Comparison of ENCODE assay signal across 19 mouse cellular contexts in genomic region chr3:105402676-105403075, GRCm38 (mm10). TPM values are rescaled to one million over a fixed set of nuclear protein-coding genes. Genes with fewer than 3 reads are reported as not detected.
DNase-seq lines count a peak whose midpoint lies in the region; ATAC-seq and TF ChIP-seq lines count a peak whose summit lies in the region.
"Had no signal": no experiment of that assay in that cellular context is flagged by ENCODE, and none has a peak within 500 bp of the region (broad histone marks: within the 10 kb centered on the region; RNA-seq: fewer than 3 reads in every experiment).

No protein-coding gene starts in this region.

- no peak overlapping the region for H3K4me3 ChIP-seq in heart, embryonic 12.5 days
- H3K4me3 ChIP-seq in lung, embryonic 16.5 days (ENCODE audit: low read length): no peak overlapping the region
- H3K4me3 ChIP-seq in lung, adult 2 months (replicated peaks; ENCODE audit: extremely low read depth, low read depth, low read length): no peak overlapping the region
- no peak overlapping the region for H3K4me3 ChIP-seq in kidney, postnatal 0 days (replicated peaks; ENCODE audit: low read depth, low read length)
- H3K4me3 ChIP-seq in midbrain, embryonic 16.5 days (ENCODE audit: low read depth, low read length): no peak overlapping the region
- H3K4me3 ChIP-seq: erythroblast, embryonic 14.5 days; hindbrain, embryonic 13.5 days; left cerebral cortex, adult 2 months; limb, embryonic 13.5 days had no signal

- intact Hi-C loops in heart, postnatal 36 days (cut with DNase I): no loop called here

- H3K9me3 ChIP-seq in heart, embryonic 12.5 days (replicated peaks): no peaks in the 10 kb centered on the region
- H3K9me3 ChIP-seq in lung, embryonic 16.5 days (ENCODE audit: control insufficient read depth, low read length): no peaks in the 10 kb centered on the region
- H3K9me3 ChIP-seq in kidney, postnatal 0 days (replicated peaks; ENCODE audit: low read length): no peaks in the 10 kb centered on the region
- H3K9me3 ChIP-seq in midbrain, embryonic 16.5 days (replicated peaks; ENCODE audit: control insufficient read depth, low read length, poor library complexity, severe bottlenecking): no peaks in the 10 kb centered on the region
- H3K9me3 ChIP-seq: hindbrain, embryonic 13.5 days; limb, embryonic 13.5 days had no signal

- DNase-seq in heart, postnatal 36 days: no peak
- no peak for DNase-seq in lung, adult 2 months
- DNase-seq in kidney, postnatal 0 days (ENCODE audit: low spot score): peak; percentile 68
- no peak for DNase-seq in adipocyte (ENCODE audit: low spot score)
- DNase-seq: adrenal gland, adult 8-10 months; B cell, adult 2 months; cerebellum, adult 8-10 months; gastrocnemius, postnatal 36 days; thymus, postnatal 14 days had no signal

- ATAC-seq in heart, embryonic 12.5 days (ENCODE audit: insufficient number of reproducible peaks, low FRiP score): no peak
- ATAC-seq in lung, embryonic 16.5 days (ENCODE audit: low read depth): peak; percentile 46; the same call in 1 of the 2 replicates
- ATAC-seq in kidney, postnatal 0 days (replicated peaks; ENCODE audit: low FRiP score, low read depth): no peak
- ATAC-seq in megakaryocyte-erythroid progenitor cell, adult 5-6 weeks (replicated peaks; ENCODE audit: low FRiP score, low TSS enrichment, poor library complexity, severe bottlenecking): peak; percentile 68; the same call in 1 of the 2 replicates
- ATAC-seq in midbrain, embryonic 16.5 days: no peak

- H3K4me2 ChIP-seq in heart, embryonic 12.5 days: no peak overlapping the region
- H3K4me2 ChIP-seq in lung, embryonic 16.5 days (ENCODE audit: low read depth, low read length): no peak overlapping the region
- no peak overlapping the region for H3K4me2 ChIP-seq in kidney, postnatal 0 days (ENCODE audit: low read length)
- no peak overlapping the region for H3K4me2 ChIP-seq in midbrain, embryonic 16.5 days (ENCODE audit: low read length)
- H3K4me2 ChIP-seq: hindbrain, embryonic 13.5 days; limb, embryonic 13.5 days had no signal

- TF ChIP-seq POLR2A in lung, adult 2 months (IDR thresholded peaks at IDR 0.05; ENCODE audit: borderline replicate concordance, extremely low read depth, low read depth, low read length): no peak

- 18% methylated on average over 5 of the region's 5 CpGs for WGBS in heart, embryonic 12.5 days
- WGBS in lung, embryonic 16.5 days: 23% methylated on average over 5 of the region's 5 CpGs
- 37% methylated on average over 5 of the region's 5 CpGs for WGBS in lung, adult 2 months
- 53% methylated on average over 5 of the region's 5 CpGs for WGBS in kidney, postnatal 0 days
- WGBS in midbrain, embryonic 16.5 days: 60% methylated on average over 5 of the region's 5 CpGs

- no peaks in the 10 kb centered on the region for H3K36me3 ChIP-seq in heart, embryonic 12.5 days
- no peaks in the 10 kb centered on the region for H3K36me3 ChIP-seq in lung, embryonic 16.5 days (ENCODE audit: control insufficient read depth, insufficient read depth, low read length)
- H3K36me3 ChIP-seq in kidney, postnatal 0 days (ENCODE audit: insufficient read depth, low read length): no peaks in the 10 kb centered on the region
- no peaks in the 10 kb centered on the region for H3K36me3 ChIP-seq in midbrain, embryonic 16.5 days (ENCODE audit: control insufficient read depth, insufficient read depth, low read length)
- H3K36me3 ChIP-seq: hindbrain, embryonic 13.5 days; limb, embryonic 13.5 days had no signal

- no peak for TF ChIP-seq CTCF in lung, adult 2 months (IDR thresholded peaks at IDR 0.05; ENCODE audit: insufficient read depth, low read length)
- no peak for TF ChIP-seq CTCF in kidney, postnatal 0 days (IDR thresholded peaks at IDR 0.05; ENCODE audit: low read depth)

- H3K9ac ChIP-seq in heart, embryonic 12.5 days: no peak overlapping the region
- no peak overlapping the region for H3K9ac ChIP-seq in lung, embryonic 16.5 days (ENCODE audit: low read length)
- H3K9ac ChIP-seq in kidney, postnatal 0 days (ENCODE audit: low read depth, low read length): no peak overlapping the region
- no peak overlapping the region for H3K9ac ChIP-seq in midbrain, embryonic 16.5 days (ENCODE audit: low read depth, low read length)
- H3K9ac ChIP-seq: hindbrain, embryonic 13.5 days; limb, embryonic 13.5 days had no signal

- H3K27me3 ChIP-seq in heart, embryonic 12.5 days (replicated peaks): no peaks in the 10 kb centered on the region
- H3K27me3 ChIP-seq in lung, embryonic 16.5 days (ENCODE audit: control insufficient read depth, insufficient read depth, low read depth, low read length): no peaks in the 10 kb centered on the region
- H3K27me3 ChIP-seq in kidney, postnatal 0 days (ENCODE audit: insufficient read depth, low read length): no peaks in the 10 kb centered on the region
- no peaks in the 10 kb centered on the region for H3K27me3 ChIP-seq in midbrain, embryonic 16.5 days (ENCODE audit: control insufficient read depth, insufficient read depth, low read depth, low read length)
- H3K27me3 ChIP-seq: hindbrain, embryonic 13.5 days; limb, embryonic 13.5 days had no signal

- peaks cover 33% of the 10 kb centered on the region for H3K4me1 ChIP-seq in heart, embryonic 12.5 days (replicated peaks)
- peaks cover 2% of the 10 kb centered on the region; the same call in 1 of the 2 replicates for H3K4me1 ChIP-seq in lung, embryonic 16.5 days (replicated peaks; ENCODE audit: control insufficient read depth, insufficient read depth, low read length)
- no peaks in the 10 kb centered on the region for H3K4me1 ChIP-seq in lung, adult 2 months (ENCODE audit: control insufficient read depth, insufficient read depth, low read length)
- H3K4me1 ChIP-seq in kidney, postnatal 0 days (replicated peaks; ENCODE audit: insufficient read depth, low read length): no peaks in the 10 kb centered on the region
- H3K4me1 ChIP-seq in midbrain, embryonic 16.5 days (ENCODE audit: control insufficient read depth, insufficient read depth, low read length): peaks cover 3% of the 10 kb centered on the region; the same call in 1 of the 2 replicates
- H3K4me1 ChIP-seq: limb, embryonic 13.5 days had no signal

- H3K27ac ChIP-seq in heart, embryonic 12.5 days (ENCODE audit: poor library complexity, severe bottlenecking): peak overlapping the region; percentile 55; the same call in 1 of the 2 replicates
- H3K27ac ChIP-seq in lung, embryonic 16.5 days (ENCODE audit: low read length): no peak overlapping the region
- no peak overlapping the region for H3K27ac ChIP-seq in kidney, postnatal 0 days
- no peak overlapping the region for H3K27ac ChIP-seq in midbrain, embryonic 16.5 days (ENCODE audit: low read length)
- H3K27ac ChIP-seq: hindbrain, embryonic 13.5 days; left cerebral cortex, adult 2 months; limb, embryonic 13.5 days; macrophage had no signal

RNA-seq across cellular contexts. Expression of gene Kcnd3, which starts 49.5 kb away (rescaled TPM):
- 0.93 and 1.0 TPM in 2 replicates for polyA plus RNA-seq in heart, embryonic 12.5 days (2016; fragmentation: Nextera tagmentation; extraction: Ambion mirVana)
- total RNA-seq in heart, postnatal 36 days (2021): 10 to 100 TPM in 1 of 2 experiments, 1 to 10 TPM in 1; 9.5 to 10.0 TPM
- polyA plus RNA-seq in lung, embryonic 16.5 days (2015; fragmentation: Nextera tagmentation; extraction: Ambion mirVana): 0.21 and 0.26 TPM in 2 replicates
- 1.6 and 1.7 TPM in 2 replicates for polyA plus RNA-seq in lung, adult 2 months (2012; rRNA removed)
- 2.9 TPM in 2 replicates for polyA plus RNA-seq in kidney, postnatal 0 days (2015; fragmentation: Nextera tagmentation; extraction: Ambion mirVana)
- total RNA-seq in megakaryocyte-erythroid progenitor cell, adult 5-6 weeks (2014; fragmentation: Nextera tagmentation): not detected in 2 replicates
- not detected in 2 replicates for total RNA-seq in megakaryocyte-erythroid progenitor cell, adult 5-6 weeks (2017)
- polyA plus RNA-seq in midbrain, embryonic 16.5 days (2015; fragmentation: Nextera tagmentation; extraction: Ambion mirVana): 11.6 TPM in 2 replicates
- total RNA-seq: monocyte, adult 5-6 weeks had no signal
- polyA plus RNA-seq: erythroblast, embryonic 14.5 days; macrophage had no signal

Comparison
In these comparisons a context has a peak if more than half of its experiments do, and no peak if none do; other contexts are left out.
1. ATAC-seq: peak in lung, embryonic 16.5 days (single experiment) and megakaryocyte-erythroid progenitor cell, adult 5-6 weeks (single experiment); none in heart, embryonic 12.5 days (single experiment), kidney, postnatal 0 days (single experiment) and midbrain, embryonic 16.5 days (single experiment).